Mouse (Mus musculus): ENCODE measurements around the gene Cacna1c. TPM values are rescaled to one million over a fixed set of nuclear protein-coding genes. Genes with fewer than 3 reads are reported as not detected.

Gene Cacna1c
- total RNA-seq, 2 experiments from 2014 or later: 233 to 249 TPM

DNA sequence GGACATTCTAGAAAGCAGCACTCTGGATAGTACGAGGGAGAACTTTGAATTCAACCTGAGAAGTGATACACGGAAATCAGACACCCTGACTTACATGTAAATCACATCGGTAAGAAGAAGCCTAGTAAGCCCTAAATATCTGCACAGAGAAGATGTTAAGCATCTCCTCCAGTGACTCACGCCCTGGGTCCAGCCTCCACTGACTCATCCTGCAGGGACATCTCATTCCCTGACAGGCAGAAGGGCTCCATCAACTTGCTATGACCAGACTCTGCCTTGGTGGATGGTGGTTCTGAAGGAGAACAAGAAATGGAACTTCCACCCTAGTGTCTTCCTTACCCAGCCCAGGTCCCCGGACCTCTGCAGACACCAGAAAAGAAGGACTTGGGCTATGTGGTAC, 191.6 kb downstream of the Cacna1c start:
- no peak for DNase-seq

DNA sequence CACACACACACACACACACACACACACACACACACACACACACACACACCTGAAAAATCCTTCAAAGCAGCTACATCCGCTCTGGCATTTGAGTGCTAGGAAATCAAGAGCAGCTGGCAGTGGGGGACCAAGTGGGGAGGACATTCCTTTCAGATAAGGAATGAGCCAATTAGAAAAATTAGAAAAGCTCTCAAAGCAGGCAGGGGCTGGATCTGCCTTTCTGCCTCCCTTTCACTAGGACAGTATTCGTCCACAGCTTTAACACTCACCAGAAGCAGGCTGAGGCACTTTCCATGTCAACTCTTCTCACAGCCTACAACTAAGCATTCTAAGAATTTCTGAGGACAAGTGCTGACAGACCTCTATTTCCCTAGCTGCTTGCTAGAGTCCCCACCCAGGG, 194.8 kb downstream of the Cacna1c start:
- peak; percentile 24 for DNase-seq

DNA sequence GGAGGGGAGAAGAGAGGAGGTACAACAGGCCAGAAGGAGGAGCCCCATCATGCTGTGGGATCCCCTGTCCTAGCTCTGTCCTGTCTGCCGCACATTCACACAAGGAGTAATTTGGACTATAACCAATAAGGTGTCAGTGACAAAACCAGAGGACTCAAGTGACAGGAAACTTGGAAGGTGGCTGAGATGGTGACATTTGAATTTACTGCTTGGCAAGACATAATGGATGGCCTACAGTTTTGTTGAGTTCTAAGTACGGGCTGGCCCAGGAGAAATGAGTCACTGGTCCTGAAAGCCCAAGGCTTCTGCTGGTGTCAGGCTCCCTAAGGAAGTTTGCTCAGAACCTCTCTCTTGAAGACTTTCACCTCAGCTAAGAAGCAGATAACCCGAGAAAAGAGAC, 196.0 kb downstream of the Cacna1c start:
- DNase-seq: no peak

DNA sequence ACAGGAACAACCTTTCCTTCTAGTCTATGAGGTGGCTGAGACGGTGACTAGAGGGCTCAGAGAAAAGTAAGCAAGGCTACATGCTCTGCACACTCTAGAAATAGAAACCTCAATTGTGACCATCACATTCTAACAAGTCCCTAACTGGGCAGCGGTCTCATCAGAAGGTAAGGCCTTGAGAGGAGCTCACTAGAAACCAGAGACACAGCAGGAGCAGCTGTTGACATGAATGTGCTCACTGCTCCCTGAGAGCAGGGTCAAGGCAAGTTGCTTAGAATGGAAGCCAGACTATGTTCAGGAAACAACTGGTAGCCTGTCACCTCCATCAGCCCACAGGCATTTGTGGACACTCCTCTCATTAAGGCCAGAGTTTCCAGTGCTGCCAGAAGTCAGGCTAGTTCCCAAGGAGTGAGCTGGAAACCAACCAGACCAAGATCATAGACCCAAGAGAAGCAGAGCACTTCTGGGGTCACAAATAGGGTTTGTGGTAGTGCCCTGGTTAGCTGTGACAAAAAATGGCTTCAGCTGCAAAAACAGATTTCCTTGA, 196.8 kb downstream of the Cacna1c start:
- DNase-seq: no peak

DNA sequence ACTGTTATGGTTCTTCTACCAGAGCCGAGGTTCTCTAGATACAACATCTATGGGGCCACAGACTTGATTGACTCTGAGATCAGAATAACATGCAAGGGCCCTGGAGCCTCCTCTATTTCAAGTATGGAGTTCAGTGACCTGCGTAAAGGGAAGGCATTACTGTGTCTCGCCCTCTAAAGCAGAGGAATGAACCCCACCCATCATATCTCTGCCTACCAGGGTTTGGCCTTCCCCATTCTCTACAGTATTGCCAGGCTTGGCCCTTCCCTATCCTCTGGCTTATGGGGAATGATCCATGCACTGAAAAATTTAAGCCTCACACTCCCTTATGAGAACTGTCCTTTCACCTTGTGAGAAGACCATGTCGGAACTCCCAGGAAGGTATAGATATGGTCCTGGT, 198.8 kb downstream of the Cacna1c start:
- no peak for DNase-seq

DNA sequence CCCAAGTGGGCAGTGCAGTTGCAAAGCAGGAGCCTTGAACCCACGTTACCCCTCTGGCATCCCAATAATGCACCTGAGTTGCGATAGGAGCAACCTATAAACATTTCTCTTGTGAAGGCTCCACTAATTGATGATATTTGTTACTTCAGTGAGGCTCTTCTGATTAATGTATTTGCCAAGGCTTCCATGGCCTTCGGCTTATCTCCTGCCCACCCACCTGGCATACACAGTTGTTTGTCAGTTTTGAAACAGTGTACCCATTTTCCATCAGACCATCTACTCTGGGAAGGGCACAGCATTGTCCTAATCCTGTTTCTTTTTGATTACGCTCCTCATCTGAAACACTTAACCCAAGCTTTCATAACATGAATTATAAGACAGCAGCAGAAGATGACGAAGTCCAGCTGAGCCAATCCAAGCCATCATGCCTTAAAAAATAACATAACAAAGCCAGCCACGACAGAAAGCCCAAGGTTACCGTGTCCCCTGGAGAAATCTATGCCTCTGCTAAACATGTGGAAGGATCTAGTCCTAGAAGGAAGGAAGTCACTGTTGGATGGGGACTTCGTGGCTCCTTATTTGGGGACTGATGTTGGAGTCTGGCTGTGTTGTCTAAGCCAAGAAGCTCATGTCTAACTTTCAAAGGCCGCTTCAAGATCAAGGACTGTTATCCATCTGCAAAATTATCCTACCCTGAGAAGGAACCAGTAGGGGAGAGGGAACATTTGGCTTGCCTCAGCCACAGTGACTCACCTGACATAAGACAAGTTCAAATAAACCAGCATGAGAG, 201.8 kb downstream of the Cacna1c start:
- DNase-seq: no peak

DNA sequence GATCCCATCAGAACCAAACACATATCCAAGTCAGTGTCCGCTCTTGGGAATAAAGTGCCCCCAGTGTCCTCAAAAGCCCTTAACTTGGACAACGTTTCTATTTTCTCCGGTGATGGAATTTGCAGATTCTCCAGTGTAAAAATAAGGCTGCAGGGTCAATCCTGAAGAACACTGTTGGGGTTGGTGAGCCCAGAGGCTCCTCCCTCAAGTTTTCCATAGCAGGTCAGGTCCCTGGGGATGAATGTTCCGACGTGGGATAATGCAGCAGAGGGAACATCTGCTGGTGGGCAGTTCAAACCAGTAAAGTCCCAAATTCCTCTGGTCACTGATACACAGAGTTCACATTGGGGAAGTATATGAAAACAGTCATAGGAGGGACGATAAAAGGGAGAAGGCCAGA, 203.8 kb downstream of the Cacna1c start:
- no peak for DNase-seq

DNA sequence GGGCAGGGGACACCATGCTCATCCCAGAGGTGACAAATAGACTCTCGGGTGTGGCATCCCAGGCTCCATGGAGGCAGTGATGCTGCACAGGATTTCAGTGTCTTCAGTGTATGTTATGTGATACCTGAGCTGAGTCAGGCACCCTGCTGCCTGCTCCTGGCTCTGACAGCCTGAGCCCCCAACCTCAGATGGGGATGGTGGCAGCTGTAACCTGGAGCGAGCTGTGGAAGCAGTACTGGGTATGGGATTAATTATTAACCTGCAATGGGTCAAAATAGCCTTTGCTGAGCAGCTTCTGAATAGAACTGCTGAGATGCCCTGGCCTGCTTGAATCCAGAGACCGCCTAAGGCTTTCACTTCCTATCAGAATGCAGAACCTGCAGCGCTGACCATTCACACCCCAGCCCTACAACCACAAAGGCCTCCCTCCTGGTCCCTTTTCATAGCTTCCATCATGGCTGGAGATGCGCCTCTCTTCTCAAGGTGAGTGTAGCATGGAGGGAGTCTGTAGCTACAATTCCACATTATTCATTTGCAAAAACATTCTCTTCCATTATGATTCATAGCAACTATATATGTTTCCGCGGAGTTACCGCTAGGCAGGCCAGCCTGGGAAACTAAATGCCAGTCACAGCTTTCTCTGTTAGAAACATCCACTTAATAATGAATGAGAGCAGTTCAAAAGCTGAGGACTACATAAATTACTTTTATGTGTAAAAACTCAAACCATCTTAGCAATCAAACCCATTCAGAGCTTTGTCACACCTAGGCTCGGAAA, 206.0 kb downstream of the Cacna1c start:
- no peak for DNase-seq

DNA sequence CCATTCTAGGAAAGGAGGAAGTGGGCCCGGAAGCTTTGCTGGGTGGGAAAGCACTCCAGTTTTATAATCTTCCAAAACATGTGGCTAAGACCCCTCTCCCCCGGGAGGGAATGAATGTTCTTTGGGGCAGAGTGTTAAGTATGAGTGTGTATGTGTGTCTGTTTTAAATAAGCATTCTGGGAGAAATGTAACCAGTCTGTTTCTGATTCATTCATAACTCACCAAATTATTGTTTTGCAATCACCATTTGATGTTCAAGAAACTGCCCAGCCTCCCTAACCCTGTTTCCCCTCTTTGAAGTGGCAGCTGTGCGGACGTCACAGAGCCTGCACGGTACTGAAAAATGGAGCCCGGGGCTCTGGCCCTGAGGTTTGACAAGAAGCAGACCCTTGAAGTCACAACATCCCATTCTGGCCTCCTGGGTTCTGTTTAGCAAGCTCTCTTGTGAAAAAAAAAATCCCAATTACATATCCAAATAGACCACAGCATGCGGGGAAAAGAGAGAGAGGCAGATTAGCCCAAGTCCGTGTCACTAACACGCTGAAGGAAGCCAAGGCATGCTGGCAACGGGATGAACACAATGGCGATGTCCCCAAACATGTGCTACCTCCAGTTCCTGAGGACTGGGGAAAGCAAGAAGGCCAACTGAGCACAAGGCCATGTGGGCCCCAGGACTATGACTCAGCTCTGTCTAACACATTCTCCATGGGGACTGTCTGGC, 211.9 kb downstream of the Cacna1c start:
- no peak for DNase-seq

DNA sequence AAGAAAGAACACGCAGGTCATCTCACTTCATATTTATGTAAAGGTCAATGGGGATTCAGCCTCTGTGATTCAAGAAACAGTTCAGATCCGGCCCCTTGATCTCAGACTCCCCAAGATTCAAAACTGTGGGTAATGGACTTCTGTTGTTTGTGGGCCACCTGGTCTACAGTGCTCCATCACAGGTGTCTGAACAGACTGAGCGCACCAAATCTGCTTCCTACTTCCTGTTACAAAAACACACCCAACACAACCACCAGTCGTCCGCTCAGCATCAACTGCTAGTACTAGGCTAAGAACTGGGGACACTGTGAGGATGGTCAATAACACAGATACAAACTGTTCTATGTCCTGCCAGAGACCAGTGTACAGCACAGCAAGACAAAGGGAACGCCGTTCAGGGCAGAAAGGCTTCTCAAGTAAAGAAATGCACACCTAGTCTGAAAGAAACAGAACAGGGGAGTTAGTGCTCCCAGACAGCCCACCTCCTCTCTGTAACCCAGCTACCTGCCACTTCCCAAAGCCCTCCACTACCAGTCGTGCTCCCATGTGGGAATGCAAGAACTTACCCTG, 212.7 kb downstream of the Cacna1c start:
- no peak for DNase-seq

DNA sequence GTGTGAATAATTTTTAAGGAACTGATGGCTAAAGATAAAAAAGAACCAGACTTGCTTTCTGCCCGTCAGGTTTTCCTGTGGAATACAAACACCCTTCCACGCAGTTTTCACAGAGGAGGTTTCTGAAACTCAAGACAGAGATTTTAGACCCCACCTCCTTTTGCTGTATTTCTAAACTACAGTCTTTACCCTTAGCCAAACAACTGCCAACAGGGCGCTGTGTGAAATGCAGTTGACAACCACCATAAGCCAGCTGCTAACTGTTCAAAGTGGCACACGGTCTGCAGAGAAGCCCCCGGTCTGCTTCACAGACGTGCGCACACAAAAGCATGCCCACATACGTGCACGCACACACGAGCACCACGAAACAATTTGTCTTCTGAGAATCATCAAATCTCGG, 216.0 kb downstream of the Cacna1c start:
- no peak for DNase-seq

DNA sequence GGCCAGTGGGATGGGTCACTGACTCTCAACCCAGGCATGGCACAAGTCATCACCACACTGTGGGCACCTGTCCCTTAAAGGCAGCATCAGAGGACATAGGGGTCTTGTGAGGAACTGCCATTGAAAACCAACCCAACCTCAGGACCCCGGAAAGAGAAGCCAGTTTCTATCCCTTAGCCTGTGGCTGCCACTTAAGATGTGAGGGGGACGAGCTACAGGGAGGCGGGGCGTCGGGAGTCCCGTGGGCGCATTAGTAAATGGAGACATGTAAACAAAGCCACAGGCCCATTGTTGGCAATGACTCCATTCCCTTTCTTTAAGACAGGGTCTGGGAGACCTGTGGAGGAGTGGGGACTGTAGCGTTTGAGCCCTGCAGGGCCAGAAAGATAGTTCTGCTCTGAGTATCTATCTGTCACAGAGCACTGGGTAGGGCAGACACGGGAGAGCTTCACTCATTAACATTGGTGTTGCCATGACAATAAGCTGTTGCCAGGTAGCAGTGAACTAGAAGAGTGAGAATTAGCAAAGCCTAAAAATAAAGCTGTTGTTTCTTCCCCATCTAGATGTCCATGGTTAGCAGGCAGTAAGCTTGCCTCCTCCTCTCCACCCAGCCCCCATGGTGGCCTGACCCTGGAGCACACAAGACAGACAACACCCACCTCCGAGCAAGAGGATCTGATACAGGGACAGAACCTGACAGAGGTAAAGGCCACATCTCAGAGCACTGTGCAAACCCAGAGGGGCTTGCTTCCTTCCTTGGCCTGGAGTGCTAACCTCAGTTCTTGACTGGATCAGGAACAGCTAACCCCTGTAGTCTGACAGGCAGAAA, 218.6 kb downstream of the Cacna1c start:
- DNase-seq: no peak

DNA sequence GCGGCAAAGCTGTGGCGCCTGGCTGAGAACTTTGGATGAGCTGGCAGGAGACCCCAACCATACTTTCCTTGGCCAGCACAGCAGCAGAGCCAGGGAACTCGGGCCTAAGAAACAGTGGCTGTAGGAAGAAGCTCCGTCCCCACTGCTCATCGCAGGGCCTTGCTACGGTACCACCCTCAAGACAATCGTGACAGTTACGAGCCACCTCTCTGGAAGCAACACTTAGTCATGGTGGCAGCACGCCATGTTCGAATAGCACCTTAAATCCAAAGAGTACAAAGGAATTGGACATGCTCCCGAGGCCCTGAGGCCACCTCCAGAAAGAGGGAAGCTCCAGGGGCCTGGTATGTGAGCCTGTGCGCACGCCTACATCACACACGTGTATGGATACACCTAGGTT, 219.6 kb downstream of the Cacna1c start:
- DNase-seq: no peak

DNA sequence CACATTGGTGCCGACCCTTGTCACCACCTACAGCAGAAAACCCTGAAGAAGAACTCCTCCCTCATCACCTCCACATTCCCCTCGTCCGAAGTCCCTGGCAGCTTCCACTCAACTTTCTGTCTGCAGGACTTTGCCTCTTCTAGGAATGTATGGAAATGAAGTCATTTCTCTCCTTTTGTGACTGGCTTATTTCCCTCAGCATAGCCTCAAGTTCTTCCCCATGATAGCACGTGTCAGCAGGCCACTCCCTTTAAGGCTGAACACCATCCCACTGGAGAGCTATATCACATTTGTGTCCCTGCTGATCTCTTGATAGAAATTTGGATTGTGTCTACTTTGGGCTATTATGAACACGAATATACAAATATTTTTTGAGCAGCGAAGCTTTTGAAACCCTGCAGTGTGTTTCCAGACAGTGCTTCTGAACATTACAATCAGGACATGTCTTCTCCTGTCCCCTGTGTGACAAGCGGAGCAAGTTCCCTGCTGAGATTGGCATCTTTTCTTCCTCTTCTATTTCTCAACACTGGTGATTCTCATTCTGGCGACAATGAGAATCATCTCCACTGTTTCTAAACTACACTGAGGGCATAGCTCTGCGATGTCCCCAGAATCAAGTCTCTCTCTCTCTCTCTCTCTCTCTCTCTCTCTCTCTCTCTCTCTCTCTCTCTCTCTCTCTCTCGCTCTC, 224.2 kb downstream of the Cacna1c start:
- no peak for DNase-seq

DNA sequence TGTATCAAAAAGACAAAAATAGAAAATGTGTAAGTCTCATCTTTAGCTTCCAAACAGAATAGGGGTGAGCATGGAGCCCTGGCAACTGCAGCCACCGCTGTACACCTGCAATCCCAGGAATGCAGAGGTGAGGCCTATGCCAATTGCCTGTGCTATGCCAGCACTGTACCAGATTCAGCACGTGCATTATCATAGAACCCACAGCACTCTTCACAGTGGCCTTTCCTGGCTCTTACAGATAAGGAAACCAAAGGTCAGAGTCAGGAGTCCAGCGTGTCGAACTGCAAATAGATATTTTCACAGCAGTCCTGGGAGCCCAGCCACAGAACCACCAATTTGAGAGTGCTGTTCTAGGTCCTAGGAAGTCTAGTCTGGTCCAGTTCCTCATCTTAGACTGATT, 227.4 kb downstream of the Cacna1c start:
- DNase-seq: no peak

DNA sequence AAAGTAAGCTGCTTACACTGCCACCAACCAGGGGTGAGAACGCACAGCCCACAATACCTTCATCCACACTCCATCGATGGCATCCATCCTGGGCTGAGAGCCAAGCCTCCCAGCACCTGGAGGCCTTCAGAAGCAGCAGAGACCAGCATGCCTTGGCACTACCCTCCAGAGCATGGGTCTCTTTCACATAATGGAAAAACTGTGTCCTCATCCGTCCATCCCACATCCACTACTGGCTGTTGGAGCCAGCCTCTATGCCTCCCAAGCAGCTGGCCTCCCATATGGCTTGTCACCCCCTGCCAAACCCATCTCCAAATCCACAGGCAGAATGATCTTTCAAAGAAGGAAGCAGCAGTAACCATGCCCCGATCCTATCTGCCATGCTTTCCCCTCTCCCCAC, 229.3 kb downstream of the Cacna1c start:
- DNase-seq: no peak

DNA sequence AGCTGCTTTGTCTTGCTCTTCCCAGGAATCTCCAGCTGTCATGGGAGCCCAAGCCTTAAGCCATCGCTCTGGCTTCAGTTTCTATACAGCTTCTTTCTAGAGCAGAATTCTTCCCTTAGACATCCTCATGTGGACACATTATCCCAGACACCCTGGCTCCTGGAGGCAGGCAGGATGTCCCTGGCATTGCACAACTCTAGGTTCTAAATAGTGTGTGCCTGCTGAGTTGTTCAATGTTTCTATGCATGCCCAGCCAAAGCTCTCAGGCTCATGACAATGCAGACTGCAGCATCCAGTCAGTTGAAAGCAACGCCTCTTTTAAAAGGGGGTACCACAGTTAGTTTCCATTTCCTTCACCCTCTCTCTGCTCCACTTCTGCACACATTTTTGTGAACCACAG, 230.6 kb downstream of the Cacna1c start:
- no peak for DNase-seq

DNA sequence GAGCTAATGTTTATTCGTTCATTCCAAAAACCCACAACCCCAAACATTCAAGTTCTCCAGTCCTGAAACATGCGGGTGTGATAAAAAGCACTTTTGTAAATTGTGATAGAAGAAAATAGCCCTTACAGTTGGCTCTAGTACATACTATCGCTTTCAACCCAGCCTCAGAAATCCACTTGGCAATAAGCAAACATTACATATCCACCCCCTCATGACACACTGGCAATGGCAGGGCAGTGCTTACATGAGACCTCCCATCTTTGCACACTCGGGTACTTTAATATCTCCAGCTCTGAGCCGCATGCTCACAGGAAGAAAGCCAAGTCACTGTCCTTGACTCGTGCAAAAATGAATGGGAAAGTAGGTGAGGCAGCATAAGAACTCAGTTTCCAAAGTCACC, 232.4 kb downstream of the Cacna1c start:
- no peak for DNase-seq

DNA sequence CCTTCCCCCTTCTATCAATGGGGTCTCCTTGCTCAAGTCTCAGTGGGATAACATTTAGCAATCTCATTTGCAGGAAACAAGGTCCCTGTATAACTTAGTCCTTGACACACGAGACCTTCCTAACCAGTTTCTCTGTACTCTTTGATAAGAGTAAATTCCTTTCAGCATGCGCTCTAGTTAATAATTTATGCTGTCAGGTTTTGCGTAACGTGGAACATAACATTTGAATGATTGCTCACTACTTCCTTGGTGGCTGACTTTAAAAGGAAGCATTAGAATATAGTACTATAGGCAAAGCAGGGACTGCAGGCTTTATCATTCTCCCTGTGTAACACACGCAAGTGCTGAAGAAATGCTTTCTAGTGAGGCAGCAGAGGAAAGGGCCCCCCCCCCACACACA, 232.9 kb downstream of the Cacna1c start:
- no peak for DNase-seq

DNA sequence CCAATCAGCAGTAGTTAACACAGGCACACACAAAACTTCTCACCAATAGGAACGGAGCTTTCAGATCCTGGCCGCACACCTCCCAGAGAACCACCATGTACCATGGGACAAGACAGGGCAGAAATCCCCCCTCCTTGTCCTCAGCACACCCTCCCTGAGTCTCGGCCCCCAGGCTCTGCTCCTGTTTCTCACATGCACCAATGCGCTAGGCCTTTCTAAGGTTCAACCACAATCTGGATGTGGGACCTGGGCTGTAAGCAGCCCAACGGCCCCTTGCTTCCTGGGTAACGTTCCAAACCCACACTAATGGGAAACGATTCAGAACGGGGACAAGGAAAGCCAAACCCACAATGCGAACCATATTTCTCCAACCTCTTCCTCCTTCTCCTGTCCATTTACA, 237.7 kb downstream of the Cacna1c start:
- DNase-seq: no peak

DNA sequence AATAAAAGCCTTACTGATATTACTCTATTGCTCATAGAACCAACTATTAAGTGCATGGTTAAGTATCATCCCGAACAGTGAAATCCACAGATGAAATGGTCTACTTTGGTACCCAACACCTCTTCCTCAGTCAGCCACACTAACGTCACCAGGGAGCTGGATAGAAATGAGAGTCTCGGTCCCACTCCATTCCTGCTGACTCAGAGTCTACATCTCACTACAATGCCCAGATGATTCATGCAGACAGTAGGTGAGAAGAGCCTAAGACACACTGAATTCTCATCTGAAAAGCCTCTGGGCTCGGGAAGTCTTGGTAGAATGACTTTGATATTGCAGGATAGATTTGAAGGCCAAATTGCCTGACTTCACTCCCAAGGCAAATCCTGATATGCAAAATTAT, 240.0 kb downstream of the Cacna1c start:
- no peak for DNase-seq
